Mouse (Mus musculus) thymus, adult 2 months (tissue): ENCODE measurements at regions not wholly inside any gene's neighbourhood (a gene's known extent, or its start where the extent isn't known, plus 50 kb on each side); places are given as distances from the start of the nearest gene placed in this dataset.

Experiments used
- CTCF ChIP-seq: fragments of 200-500 bp; IDR thresholded peaks from 2 replicates; pipeline ENCODE4 v1.5.1; 2012; ENCODE audit warnings: mild to moderate bottlenecking, control low read depth, low read length, moderate library complexity, borderline replicate concordance; ENCODE audit not compliant: control insufficient read depth, poor library complexity, insufficient read depth; ENCODE audit errors: extremely low read depth
- POLR2A ChIP-seq: fragments of 200-500 bp; IDR thresholded peaks from 2 replicates; pipeline ENCODE4 v1.6.1; 2012; ENCODE audit warnings: mild to moderate bottlenecking, low read length, control low read depth, moderate library complexity; ENCODE audit not compliant: control insufficient read depth, poor library complexity, insufficient read depth; ENCODE audit errors: extremely low read depth

DNA sequence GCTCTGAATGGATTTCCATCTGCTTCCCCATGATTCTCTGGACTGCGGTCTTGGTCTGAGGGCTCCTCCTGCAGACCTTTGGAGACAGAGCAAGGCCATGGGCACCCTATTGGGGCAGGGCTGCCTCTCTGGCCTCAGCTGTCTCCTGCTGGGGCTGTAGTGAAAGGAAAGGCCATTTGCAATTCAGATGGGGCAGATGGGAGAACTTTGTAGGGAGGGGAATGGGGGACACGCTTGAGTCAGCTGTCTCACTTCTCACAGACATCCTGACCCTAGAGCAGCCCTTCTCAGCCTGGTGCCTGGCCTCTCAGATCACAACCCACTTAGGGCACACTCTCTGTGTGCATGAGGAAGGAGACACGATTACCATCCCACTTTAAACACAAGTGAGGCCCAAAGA, 60.3 kb upstream of the Lhx1 start:
- TF ChIP-seq CTCF: no peak
- no peak for TF ChIP-seq POLR2A
